Mouse (Mus musculus): Measurements from ENCODE around the gene Lxn. TPM values are rescaled to one million over a fixed set of nuclear protein-coding genes. Genes with fewer than 3 reads are reported as not detected.
A peak's percentile ranks its signal among the peaks of the same experiment; 100 is the strongest.

Lxn gene
- polyA plus RNA-seq, 1 experiment from 2014 or later, result 106 TPM

DNA sequence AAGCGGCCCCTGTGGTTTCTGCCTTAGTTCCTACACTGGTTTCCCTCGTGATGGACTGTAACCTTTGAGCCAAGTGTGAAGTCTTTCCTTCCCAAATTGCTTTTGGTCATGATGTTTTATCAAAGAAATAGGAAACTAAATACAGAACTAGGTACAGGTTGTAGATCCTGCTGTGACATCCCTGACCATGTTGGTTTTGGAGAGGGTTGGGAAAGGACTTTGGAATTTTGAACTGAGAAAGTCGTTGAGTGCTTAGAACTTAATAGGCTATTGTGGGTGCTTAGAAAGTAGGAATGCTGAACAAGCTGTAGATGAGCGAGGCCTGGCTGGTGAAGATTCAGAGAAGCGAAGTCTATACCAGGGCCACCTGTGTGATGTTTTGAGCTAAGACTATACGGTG lies 29.7 kb downstream of the Lxn start:
- DNase-seq (ENCODE audit: low spot score) (no peak), ATAC-seq (ENCODE audit: insufficient read depth, low FRiP score, low TSS enrichment) (no peak)
- H3K4me2 ChIP-seq (ENCODE audit: low read depth), result no peak overlapping the region
- H3K4me1 ChIP-seq (ENCODE audit: control insufficient read depth, insufficient read depth, low read length), result no peaks in the 10 kb centered on the region; the same call in 1 of the 2 replicates
- no peak overlapping the region for H3K27ac ChIP-seq (ENCODE audit: low read depth, low read length)
- H3K36me3 ChIP-seq (ENCODE audit: control insufficient read depth, insufficient read depth, low read length), result peaks cover 11% of the 10 kb centered on the region
- H3K4me3 ChIP-seq (ENCODE audit: low read depth, low read length), result no peak overlapping the region
- 96% methylated on average over 6 of the region's 6 CpGs for WGBS
- H3K27me3 ChIP-seq (ENCODE audit: control insufficient read depth, insufficient read depth, low read length), result no peaks in the 10 kb centered on the region
- H3K9ac ChIP-seq (ENCODE audit: low read length), result no peak overlapping the region
- H3K9me3 ChIP-seq (ENCODE audit: control insufficient read depth, low read length), result no peaks in the 10 kb centered on the region

DNA sequence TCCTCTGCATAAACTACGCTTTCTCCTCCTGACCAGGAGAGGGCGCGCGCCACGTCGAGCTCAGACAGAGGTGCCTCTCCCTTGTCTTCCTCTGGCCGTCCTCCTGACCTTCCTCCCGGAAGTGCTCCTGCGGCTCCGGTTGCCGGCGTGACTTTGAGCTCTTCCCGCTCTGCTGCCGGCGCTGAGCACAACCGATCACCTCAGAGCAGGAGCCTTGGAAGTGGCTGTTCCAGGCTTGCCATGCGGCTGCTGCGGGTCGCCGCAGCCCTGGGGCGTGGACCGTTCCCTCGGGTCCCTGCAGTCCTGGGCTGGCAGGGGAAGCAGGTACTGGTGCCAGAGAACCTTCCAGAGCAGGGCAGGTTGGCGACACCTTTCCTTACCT lies 33.7 kb downstream of the Lxn start, which contains the start of gene Gfm1:
Gfm1 (plus strand) TSS at position 98 of the 382 bp plus-strand sequence.
- peaks cover 5% of the 10 kb centered on the region; the same call in 1 of the 2 replicates for H3K9me3 ChIP-seq (ENCODE audit: control insufficient read depth, low read length)
- no peaks in the 10 kb centered on the region; the same call in 1 of the 2 replicates for H3K4me1 ChIP-seq (ENCODE audit: control insufficient read depth, insufficient read depth, low read length)
- peak within 1 kb of the TSS; percentile 94 for H3K4me3 ChIP-seq (ENCODE audit: low read depth, low read length)
- DNase-seq (ENCODE audit: low spot score) (peak; percentile 88), ATAC-seq (ENCODE audit: insufficient read depth, low FRiP score, low TSS enrichment) (peak; percentile 92)
- peak within 1 kb of the TSS; percentile 55 for H3K4me2 ChIP-seq (ENCODE audit: low read depth)
- H3K27me3 ChIP-seq (ENCODE audit: control insufficient read depth, insufficient read depth, low read length), result no peaks in the 10 kb centered on the region
- peak within 1 kb of the TSS; percentile 88 for H3K9ac ChIP-seq (ENCODE audit: low read length)
- H3K27ac ChIP-seq (ENCODE audit: low read depth, low read length), result no peak within 1 kb of the TSS
- under 1% methylated on average over 24 of the region's 24 CpGs for WGBS
- peaks cover 4% of the 10 kb centered on the region for H3K36me3 ChIP-seq (ENCODE audit: control insufficient read depth, insufficient read depth, low read length)

DNA sequence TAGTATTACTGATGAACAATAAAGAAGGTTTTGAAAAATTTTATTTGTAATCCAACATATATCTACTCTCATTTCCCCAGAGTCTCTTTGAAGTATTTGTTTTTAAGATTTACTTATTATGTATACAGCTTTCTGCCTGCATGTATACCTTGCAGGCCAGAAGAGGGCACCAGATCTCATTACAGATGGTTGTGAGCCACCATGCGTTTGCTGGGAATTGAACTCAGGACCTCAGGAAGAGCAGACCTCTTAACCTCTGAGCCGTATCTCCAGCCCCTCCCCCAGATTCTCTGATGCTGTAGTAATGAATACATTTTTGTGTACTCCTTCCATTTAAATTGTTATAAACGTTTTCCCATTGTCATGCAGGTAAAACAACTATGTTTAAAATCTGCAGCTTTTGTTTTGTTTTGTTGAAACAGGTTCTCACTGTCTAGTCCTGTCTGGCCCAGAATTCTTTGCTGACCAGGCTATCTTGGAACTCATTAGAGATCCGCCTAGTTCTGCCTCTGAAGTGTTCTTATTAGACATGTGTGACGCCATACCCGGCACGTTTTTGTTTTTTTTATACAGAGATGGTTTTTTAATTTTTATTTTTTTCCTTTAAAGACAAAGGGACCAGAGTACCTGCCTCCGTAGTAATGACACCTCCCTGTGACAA lies 34.3 kb downstream of the Lxn start:
- DNase-seq (ENCODE audit: low spot score), result no peak
- Histone ChIP-seq H3K27ac (ENCODE audit: low read depth, low read length) (no peak overlapping the region), H3K27me3 (ENCODE audit: control insufficient read depth, insufficient read depth, low read length) (no peaks in the 10 kb centered on the region), H3K4me2 (ENCODE audit: low read depth) (peak overlapping the region; percentile 55; the same call in 1 of the 2 replicates), H3K4me3 (ENCODE audit: low read depth, low read length) (peak overlapping the region; percentile 94), H3K4me1 (ENCODE audit: control insufficient read depth, insufficient read depth, low read length) (no peaks in the 10 kb centered on the region; the same call in 1 of the 2 replicates), H3K9me3 (ENCODE audit: control insufficient read depth, low read length) (peaks cover 5% of the 10 kb centered on the region; the same call in 1 of the 2 replicates), H3K9ac (ENCODE audit: low read length) (no peak overlapping the region; the same call in 1 of the 2 replicates), H3K36me3 (ENCODE audit: control insufficient read depth, insufficient read depth, low read length) (peaks cover 4% of the 10 kb centered on the region)
- ATAC-seq (ENCODE audit: insufficient read depth, low FRiP score, low TSS enrichment), result peak; percentile 78
- WGBS, result 38% methylated on average over 8 of the region's 8 CpGs

Other genes starting within 250 kb of the Lxn start
- gene Mlf1, start 89.8 kb downstream of the Lxn start, polyA plus RNA-seq (2014; fragmentation: Nextera tagmentation; extraction: Ambion mirVana), result 20.6 and 25.2 TPM in 2 replicates
- not detected in 2 replicates for gene Gm17402, start 88.8 kb downstream of the Lxn start, polyA plus RNA-seq (2014; fragmentation: Nextera tagmentation; extraction: Ambion mirVana)
- 54.5 and 55.8 TPM in 2 replicates for gene Gfm1, start 33.8 kb downstream of the Lxn start, polyA plus RNA-seq (2014; fragmentation: Nextera tagmentation; extraction: Ambion mirVana)
- gene Rarres1, start 51.6 kb upstream of the Lxn start, polyA plus RNA-seq (2014; fragmentation: Nextera tagmentation; extraction: Ambion mirVana), result 0.84 and 1.0 TPM in 2 replicates
- gene Mfsd1, start 118.8 kb upstream of the Lxn start, polyA plus RNA-seq (2014; fragmentation: Nextera tagmentation; extraction: Ambion mirVana), result 64.9 and 67.5 TPM in 2 replicates